Mouse (Mus musculus) MEL (cell line): ENCODE data around the gene Il2ra. TPM values are rescaled to one million over a fixed set of nuclear protein-coding genes. Genes with fewer than 3 reads are reported as not detected.

ENCODE experiments used
- DNase-seq: peaks from one replicate; pipeline ENCODE4 v3.0.0; 2011; ENCODE audit warnings: low read depth, low spot score
- H3K27ac ChIP-seq: 2 replicates; pipeline ENCODE4 v1.5.1; 2012; ENCODE audit warnings: low read depth, mild to moderate bottlenecking, control low read depth, low read length, moderate library complexity; ENCODE audit not compliant: control insufficient read depth
- H3K27me3 ChIP-seq, 2 experiments: fragments of 150-350 bp in 1 of 2; sonication (generic) in 1 of 2; 2 replicates each; pipeline ENCODE4 v1.6.1; 2012; ENCODE audit warnings: low read length in 2 of 2, mild to moderate bottlenecking in 2 of 2, improper control_type of control experiment in 1 of 2, moderate library complexity in 1 of 2; ENCODE audit not compliant: insufficient read depth in 2 of 2, control insufficient read depth in 1 of 2
- H3K36me3 ChIP-seq, 2 experiments: 2 replicates each; pipeline ENCODE4 v1.6.1; 2012 to 2014; ENCODE audit warnings: low read length in 2 of 2, improper control_type of control experiment in 1 of 2, inconsistent platforms in 1 of 2, mild to moderate bottlenecking in 1 of 2; ENCODE audit not compliant: insufficient read depth in 2 of 2, control insufficient read depth in 1 of 2
- H3K4me1 ChIP-seq, 2 experiments: fragments of 150-350 bp in 1 of 2; sonication (generic) in 1 of 2; 2 replicates each; pipeline ENCODE4 v1.6.1; 2012; ENCODE audit warnings: low read length in 2 of 2, improper control_type of control experiment in 1 of 2, mild to moderate bottlenecking in 1 of 2; ENCODE audit not compliant: insufficient read depth in 2 of 2, control insufficient read depth in 1 of 2
- H3K4me3 ChIP-seq, 2 experiments: fragments of 150-350 bp in 1 of 2; sonication (generic) in 1 of 2; 2 replicates each; pipeline ENCODE4 v1.5.1; 2012; ENCODE audit warnings: low read depth in 2 of 2, low read length in 2 of 2, mild to moderate bottlenecking in 2 of 2, moderate library complexity in 2 of 2, control low read depth in 1 of 2, improper control_type of control experiment in 1 of 2; ENCODE audit not compliant: control insufficient read depth in 1 of 2, insufficient read depth in 1 of 2
- H3K79me2 ChIP-seq: 2 replicates; pipeline ENCODE4 v1.6.1; 2012; ENCODE audit warnings: mild to moderate bottlenecking, low read length, moderate library complexity; ENCODE audit not compliant: control insufficient read depth, poor library complexity, insufficient read depth
- H3K9ac ChIP-seq: 2 replicates; pipeline ENCODE4 v1.6.1; 2012; ENCODE audit warnings: low read depth, mild to moderate bottlenecking, control low read depth, low read length, moderate library complexity; ENCODE audit not compliant: control insufficient read depth, poor library complexity, severe bottlenecking
- H3K9me3 ChIP-seq: fragments of 150-350 bp; sonication (generic); replicated peaks from 2 replicates; pipeline ENCODE4 v1.6.1; 2012; ENCODE audit warnings: mild to moderate bottlenecking, low read length, improper control_type of control experiment, moderate library complexity; ENCODE audit not compliant: insufficient read depth
- CTCF ChIP-seq, 3 experiments: IDR thresholded peaks in 2 of 3; conservative IDR thresholded peaks in 1 of 3; 2 replicates each; pipeline ENCODE4 v1.5.1; 2011 to 2012; ENCODE audit warnings: low read length in 3 of 3, low read depth in 2 of 3, mild to moderate bottlenecking in 2 of 3, improper control_type of control experiment in 1 of 3, inconsistent platforms in 1 of 3, mixed read lengths in 1 of 3, moderate library complexity in 1 of 3; ENCODE audit not compliant: control insufficient read depth in 1 of 3, insufficient read depth in 1 of 3, poor library complexity in 1 of 3, severe bottlenecking in 1 of 3
- HCFC1 ChIP-seq: IDR thresholded peaks from 2 replicates; pipeline ENCODE4 v1.6.1; 2012; ENCODE audit warnings: low read depth, mild to moderate bottlenecking, inconsistent platforms, low read length, improper control_type of control experiment, moderate library complexity
- MAFK ChIP-seq: IDR thresholded peaks from 2 replicates; pipeline ENCODE4 v1.6.1; 2011; ENCODE audit warnings: low read depth, mild to moderate bottlenecking, low read length, improper control_type of control experiment, borderline replicate concordance
- MAZ ChIP-seq: IDR thresholded peaks from 2 replicates; pipeline ENCODE4 v1.6.1; 2012; ENCODE audit warnings: low read depth, mild to moderate bottlenecking, inconsistent platforms, low read length, improper control_type of control experiment
- SIN3A ChIP-seq: IDR thresholded peaks from 2 replicates; pipeline ENCODE4 v1.6.1; 2012; ENCODE audit warnings: low read length, improper control_type of control experiment, inconsistent platforms
- UBTF ChIP-seq: IDR thresholded peaks from 2 replicates; pipeline ENCODE4 v1.6.1; 2012; ENCODE audit warnings: low read depth, mild to moderate bottlenecking, inconsistent platforms, low read length, improper control_type of control experiment, moderate library complexity, borderline replicate concordance; ENCODE audit not compliant: insufficient read depth
- USF1 ChIP-seq: IDR thresholded peaks from 2 replicates; pipeline ENCODE4 v1.6.1; 2014; ENCODE audit warnings: low read depth, mild to moderate bottlenecking, inconsistent platforms, low read length, improper control_type of control experiment, moderate library complexity
- USF2 ChIP-seq, 2 experiments: IDR thresholded peaks; 2 replicates each; pipeline ENCODE4 v1.6.1; 2011 to 2012; ENCODE audit warnings: improper control_type of control experiment in 2 of 2, low read length in 2 of 2, borderline replicate concordance in 1 of 2, inconsistent platforms in 1 of 2, low read depth in 1 of 2, mild to moderate bottlenecking in 1 of 2; ENCODE audit not compliant: insufficient read depth in 1 of 2
- ZMIZ1 ChIP-seq: IDR thresholded peaks from 2 replicates; pipeline ENCODE4 v1.6.1; 2012; ENCODE audit warnings: low read depth, mild to moderate bottlenecking, inconsistent platforms, low read length, improper control_type of control experiment, moderate library complexity
- polyA plus RNA-seq, 2 experiments: library from polyadenylated mRNA; stranded (reverse) in 1 of 2; unstranded in 1 of 2; fragments of >175 nt in 1 of 2; fragments of >200 nt in 1 of 2; gene quantifications; 2 replicates each; pipeline versions ENCODE4 v1.2.1 to v1.2.4; 2012; ENCODE audit warnings: low replicate concordance in 2 of 2, low read depth in 1 of 2; ENCODE audit not compliant: insufficient read length in 2 of 2, insufficient read depth in 1 of 2, missing spikeins in 1 of 2
- total RNA-seq: library from RNA; depleted of rRNA; stranded (reverse); fragments of 300-350 nt; gene quantifications from 2 replicates; pipeline ENCODE4 v1.2.3, GENCODE M21; 2012

Gene Il2ra
- total and polyA plus RNA-seq, 3 experiments, result not detected

- no peak overlapping the region for H3K27ac ChIP-seq
Observed at GRCm38 (mm10) chr2:11706030-11706745, 63.6 kb downstream of the Il2ra start.

GRCm38 (mm10) chr2:11706746-11707065 lies 64.1 kb downstream of the Il2ra start:
- no peak for TF ChIP-seq MAFK
- no peak for TF ChIP-seq SIN3A
- TF ChIP-seq UBTF, result no peak
- TF ChIP-seq MAZ, result no peak
- no peak overlapping the region for H3K27ac ChIP-seq
- no peaks in the 10 kb centered on the region for H3K79me2 ChIP-seq
- H3K4me1 ChIP-seq, result peaks cover 0 to 3% of the 10 kb centered on the region in 2 experiments; a peak in 1 of 4 replicates
- no peak overlapping the region for H3K4me3 ChIP-seq
- peaks cover 0 to 8% of the 10 kb centered on the region in 2 experiments; a peak in 3 of 4 replicates for H3K27me3 ChIP-seq
- no peaks in the 10 kb centered on the region for H3K9me3 ChIP-seq
- H3K36me3 ChIP-seq, result peaks cover 0 to 2% of the 10 kb centered on the region in 2 experiments; a peak in 1 of 4 replicates
- DNase-seq, result peak; percentile 9
- no peak overlapping the region for H3K9ac ChIP-seq

More at GRCm38 (mm10) chr2:11706030-11706745, 63.6 kb downstream of the Il2ra start:
- Histone ChIP-seq H3K9me3 (no peaks in the 10 kb centered on the region), H3K4me1 (peaks cover 0 to 3% of the 10 kb centered on the region in 2 experiments; a peak in 1 of 4 replicates), H3K79me2 (no peaks in the 10 kb centered on the region), H3K27me3 (peaks cover 0 to 8% of the 10 kb centered on the region in 2 experiments), H3K4me3 (peak overlapping the region; percentile 76 to 96)
- DNase-seq, result peak; percentile 27
- 0 out of 2 replicates have a peak, but pooled peaks have one; percentile 1 for TF ChIP-seq USF1
- TF ChIP-seq USF2 (IDR thresholded peaks at IDR 0.05; ENCODE audit: borderline replicate concordance in 1 of 2, insufficient read depth in 1 of 2, low read depth in 1 of 2, low read length in 2 of 2), result no peak
- TF ChIP-seq, all 39 proteins: peak for 1
- peak overlapping the region; percentile 47 for H3K9ac ChIP-seq
- H3K36me3 ChIP-seq, result peaks cover 0 to 2% of the 10 kb centered on the region in 2 experiments; a peak in 1 of 4 replicates

GRCm38 (mm10) chr2:11708538-11708937 lies 65.9 kb downstream of the Il2ra start:
- H3K9me3 ChIP-seq, result no peaks in the 10 kb centered on the region
- H3K4me3 ChIP-seq, result no peak overlapping the region
- H3K27ac ChIP-seq, result no peak overlapping the region
- H3K79me2 ChIP-seq, result no peaks in the 10 kb centered on the region
- peaks cover 0 to 2% of the 10 kb centered on the region in 2 experiments; a peak in 1 of 4 replicates for H3K36me3 ChIP-seq
- peak; percentile 29 for DNase-seq
- H3K9ac ChIP-seq, result no peak overlapping the region
- no peak for TF ChIP-seq HCFC1
- TF ChIP-seq ZMIZ1, result no peak
- no peak for TF ChIP-seq CTCF (IDR thresholded peaks at IDR 0.05 in 2 of 3, conservative IDR thresholded peaks at IDR 0.05 in 1 of 3; ENCODE audit: control insufficient read depth in 1 of 3, insufficient read depth in 1 of 3, low read depth in 2 of 3, low read length in 3 of 3, poor library complexity in 1 of 3, severe bottlenecking in 1 of 3)
- H3K27me3 ChIP-seq, result peaks cover 0 to 6% of the 10 kb centered on the region in 2 experiments; a peak in 3 of 4 replicates
- peaks cover 0 to 3% of the 10 kb centered on the region in 2 experiments; a peak in 1 of 4 replicates for H3K4me1 ChIP-seq
